10 mouse cellular contexts compared by ENCODE assay signal in genomic region chr2:163236057-163236456, GRCm38 (mm10). TPM values are rescaled to one million over a fixed set of nuclear protein-coding genes. Genes with fewer than 3 reads are reported as not detected.
DNase-seq lines count a peak whose midpoint lies in the region.
"Had no signal": no experiment of that assay in that cellular context is flagged by ENCODE, and none has a peak within 500 bp of the region (broad histone marks: within the 10 kb centered on the region; RNA-seq: fewer than 3 reads in every experiment).

No protein-coding gene starts in this region.

- intact Hi-C loops in heart, postnatal 10 days (cut with DNase I): no loop called here

- DNase-seq in adrenal gland, postnatal 36 days: peak; percentile 12 to 25
- DNase-seq in adrenal gland, adult 18-20 months (ENCODE audit: low spot score in 2 of 2): no peak
- DNase-seq in right cerebral cortex, adult 18-20 months: peak; percentile 23
- no peak for DNase-seq in right cerebral cortex, postnatal 14 days
- peak; percentile 27 to 38 for DNase-seq in layer of hippocampus, postnatal 36 days
- peak; percentile 76 for DNase-seq in retina, embryonic 14.5 days (ENCODE audit: low spot score)
- DNase-seq in heart, postnatal 10 days: no peak
- DNase-seq in urinary bladder, postnatal 36 days (ENCODE audit: low spot score in 2 of 2): no peak
- DNase-seq: B cell, adult 2 months; heart, adult 18-20 months had no signal

RNA-seq across cellular contexts. Expression of gene Tox2, which starts 33.1 kb away (rescaled TPM):
- 10 to 100 TPM in 1 of 2 experiments, 1 to 10 TPM in 1; 1.6 to 12.0 TPM for total RNA-seq in adrenal gland, postnatal 36 days (2021)
- 10 to 100 TPM in 1 of 2 experiments, 1 to 10 TPM in 1; 4.1 to 24.2 TPM for total RNA-seq in adrenal gland, adult 18-20 months (2021)
- total RNA-seq in layer of hippocampus, postnatal 36 days (2021): 10 to 100 TPM; 18.6 to 20.9 TPM
- 1 to 10 TPM; 3.2 to 3.4 TPM for total RNA-seq in heart, postnatal 10 days (2021)

Comparison
In these comparisons a context has a peak if more than half of its experiments do, and no peak if none do; other contexts are left out.
1. DNase-seq: peak in adrenal gland, postnatal 36 days (2 of 2), right cerebral cortex, adult 18-20 months (single experiment), layer of hippocampus, postnatal 36 days (2 of 2) and retina, embryonic 14.5 days (single experiment); none in adrenal gland, adult 18-20 months (0 of 2), right cerebral cortex, postnatal 14 days (single experiment), heart, postnatal 10 days (0 of 2) and urinary bladder, postnatal 36 days (0 of 2).